32 mouse cellular contexts compared by ENCODE assay signal in genomic region chr2:67816149-67816548, GRCm38 (mm10).
"Had no signal": no experiment of that assay in that cellular context is flagged by ENCODE, and none has a peak within 500 bp of the region (broad histone marks: within the 10 kb centered on the region; RNA-seq: fewer than 3 reads in every experiment).

No protein-coding gene starts in this region.

- H3K27ac ChIP-seq: left cerebral cortex, adult 2 months; limb, embryonic 10.5 days; limb, embryonic 12.5 days; limb, embryonic 13.5 days; limb, embryonic 15.5 days; liver, embryonic 12.5 days; liver, embryonic 13.5 days; liver, embryonic 14.5 days; liver, embryonic 15.5 days; lung, embryonic 15.5 days; macrophage; midbrain, embryonic 10.5 days; midbrain, embryonic 12.5 days; midbrain, embryonic 13.5 days; midbrain, embryonic 15.5 days had no signal

- H3K4me1 ChIP-seq: limb, embryonic 13.5 days; limb, embryonic 15.5 days; liver, embryonic 12.5 days; liver, embryonic 13.5 days; liver, embryonic 15.5 days; lung, embryonic 15.5 days; megakaryocyte, embryonic 14.5 days; midbrain, embryonic 10.5 days; midbrain, embryonic 12.5 days; midbrain, embryonic 13.5 days; midbrain, embryonic 15.5 days had no signal

- H3K9ac ChIP-seq: limb, embryonic 12.5 days; limb, embryonic 13.5 days; limb, embryonic 15.5 days; liver, embryonic 12.5 days; liver, embryonic 13.5 days; liver, embryonic 14.5 days; liver, embryonic 15.5 days; liver, postnatal 0 days; lung, embryonic 14.5 days; lung, embryonic 15.5 days; midbrain, embryonic 12.5 days; midbrain, embryonic 13.5 days; midbrain, embryonic 15.5 days had no signal

- H3K4me3 ChIP-seq: left cerebral cortex, adult 2 months; limb, embryonic 10.5 days; limb, embryonic 12.5 days; limb, embryonic 13.5 days; limb, embryonic 15.5 days; liver, embryonic 12.5 days; liver, embryonic 13.5 days; liver, embryonic 15.5 days; lung, embryonic 15.5 days; megakaryocyte, embryonic 14.5 days; midbrain, embryonic 10.5 days; midbrain, embryonic 12.5 days; midbrain, embryonic 13.5 days; midbrain, embryonic 15.5 days; myocyte had no signal

- H3K4me2 ChIP-seq: limb, embryonic 12.5 days; limb, embryonic 13.5 days; limb, embryonic 15.5 days; liver, embryonic 11.5 days; liver, embryonic 12.5 days; liver, embryonic 13.5 days; liver, embryonic 15.5 days; lung, embryonic 14.5 days; lung, embryonic 15.5 days; midbrain, embryonic 11.5 days; midbrain, embryonic 12.5 days; midbrain, embryonic 13.5 days; midbrain, embryonic 15.5 days had no signal

- DNase-seq: left cerebral cortex, postnatal 4 days; liver; liver, embryonic 13.5 days; liver, postnatal 0 days; lung, adult 18-20 months; lung, adult 2 months; lung, embryonic 14.5 days; lung, postnatal 10 days; lung, postnatal 14 days; lung, postnatal 36 days; lung, postnatal 4 days; midbrain, embryonic 14.5 days had no signal

- H3K27me3 ChIP-seq: limb, embryonic 12.5 days; limb, embryonic 13.5 days; limb, embryonic 15.5 days; liver, embryonic 12.5 days; liver, embryonic 13.5 days; liver, embryonic 15.5 days; lung, embryonic 15.5 days; megakaryocyte, embryonic 14.5 days; midbrain, embryonic 12.5 days; midbrain, embryonic 13.5 days; midbrain, embryonic 15.5 days had no signal

- ATAC-seq: liver, embryonic 12.5 days; liver, postnatal 0 days; lung, postnatal 0 days; midbrain, embryonic 13.5 days; midbrain, embryonic 15.5 days; midbrain, embryonic 16.5 days had no signal

- H3K9me3 ChIP-seq: limb, embryonic 10.5 days; limb, embryonic 12.5 days; limb, embryonic 13.5 days; limb, embryonic 15.5 days; liver, embryonic 12.5 days; liver, embryonic 13.5 days; liver, embryonic 15.5 days; lung, embryonic 15.5 days; megakaryocyte, embryonic 14.5 days; midbrain, embryonic 10.5 days; midbrain, embryonic 12.5 days; midbrain, embryonic 13.5 days; midbrain, embryonic 15.5 days had no signal

- H3K36me3 ChIP-seq: limb, embryonic 10.5 days; limb, embryonic 12.5 days; limb, embryonic 13.5 days; limb, embryonic 15.5 days; liver, embryonic 12.5 days; liver, embryonic 13.5 days; liver, embryonic 15.5 days; lung, embryonic 15.5 days; midbrain, embryonic 10.5 days; midbrain, embryonic 12.5 days; midbrain, embryonic 13.5 days; midbrain, embryonic 15.5 days had no signal
